Mouse (Mus musculus): ENCODE measurements around the gene Cab39l. TPM values are rescaled to one million over a fixed set of nuclear protein-coding genes. Genes with fewer than 3 reads are reported as not detected.
"Not testable (repeated sequence)": the region's sequence is repeated elsewhere in the genome, so short reads cannot be mapped to it uniquely, and the experiment has no call there.

Gene Cab39l
- total RNA-seq, 2 experiments from 2014 or later, result 10.8 to 12.1 TPM

- ATAC-seq (replicated peaks; ENCODE audit: low FRiP score, poor library complexity, severe bottlenecking), result no peak; the same call in 1 of the 2 replicates
Measured at GRCm38 (mm10) chr14:59555928-59556531, 115.3 kb downstream of the Cab39l start.

- ATAC-seq (replicated peaks; ENCODE audit: low FRiP score, poor library complexity, severe bottlenecking), result no peak
Measured at GRCm38 (mm10) chr14:59557071-59557470, 116.3 kb downstream of the Cab39l start.

GRCm38 (mm10) chr14:59557886-59558285 lies 117.1 kb downstream of the Cab39l start:
- ATAC-seq (replicated peaks; ENCODE audit: low FRiP score, poor library complexity, severe bottlenecking), result no peak

- no peak for ATAC-seq (replicated peaks; ENCODE audit: low FRiP score, poor library complexity, severe bottlenecking)
Measured at GRCm38 (mm10) chr14:59566756-59567155, 126.0 kb downstream of the Cab39l start.

- no peak for ATAC-seq (replicated peaks; ENCODE audit: low FRiP score, poor library complexity, severe bottlenecking)
Measured at GRCm38 (mm10) chr14:59576385-59576784, 135.6 kb downstream of the Cab39l start.

- ATAC-seq (replicated peaks; ENCODE audit: low FRiP score, poor library complexity, severe bottlenecking), result no peak
Measured at GRCm38 (mm10) chr14:59590614-59591013, 149.8 kb downstream of the Cab39l start.

GRCm38 (mm10) chr14:59591901-59592300 lies 151.1 kb downstream of the Cab39l start:
- no peak for ATAC-seq (replicated peaks; ENCODE audit: low FRiP score, poor library complexity, severe bottlenecking)

GRCm38 (mm10) chr14:59592593-59592992 lies 151.8 kb downstream of the Cab39l start:
- ATAC-seq (replicated peaks; ENCODE audit: low FRiP score, poor library complexity, severe bottlenecking), result no peak

- ATAC-seq (replicated peaks; ENCODE audit: low FRiP score, poor library complexity, severe bottlenecking), result no peak
Measured at GRCm38 (mm10) chr14:59594988-59595387, 154.2 kb downstream of the Cab39l start.

GRCm38 (mm10) chr14:59597398-59598259 lies 156.9 kb downstream of the Cab39l start, which contains the start of gene Cdadc1:
Gene Cdadc1, minus strand, starts transcription at chr14:59597959.
- peak; percentile 95 for ATAC-seq (replicated peaks; ENCODE audit: low FRiP score, poor library complexity, severe bottlenecking)

- ATAC-seq (replicated peaks; ENCODE audit: low FRiP score, poor library complexity, severe bottlenecking), result no peak
Measured at GRCm38 (mm10) chr14:59598260-59598627, 157.5 kb downstream of the Cab39l start.

- 0 out of 2 replicates have a peak, but pooled peaks have one; percentile 41 for ATAC-seq (replicated peaks; ENCODE audit: low FRiP score, poor library complexity, severe bottlenecking)
Measured at GRCm38 (mm10) chr14:59604002-59604645, 163.4 kb downstream of the Cab39l start.

GRCm38 (mm10) chr14:59605671-59606353 lies 165.0 kb downstream of the Cab39l start:
- peak; percentile 75 for ATAC-seq (replicated peaks; ENCODE audit: low FRiP score, poor library complexity, severe bottlenecking)

- ATAC-seq (replicated peaks; ENCODE audit: low FRiP score, poor library complexity, severe bottlenecking), result no peak
Measured at GRCm38 (mm10) chr14:59607021-59607420, 166.2 kb downstream of the Cab39l start.

- no peak for ATAC-seq (replicated peaks; ENCODE audit: low FRiP score, poor library complexity, severe bottlenecking)
Measured at GRCm38 (mm10) chr14:59612920-59613625, 172.3 kb downstream of the Cab39l start.

GRCm38 (mm10) chr14:59614149-59614548 lies 173.4 kb downstream of the Cab39l start:
- ATAC-seq (replicated peaks; ENCODE audit: low FRiP score, poor library complexity, severe bottlenecking), result not testable (repeated sequence)

- ATAC-seq (replicated peaks; ENCODE audit: low FRiP score, poor library complexity, severe bottlenecking), result no peak
Measured at GRCm38 (mm10) chr14:59616802-59617201, 176.0 kb downstream of the Cab39l start.

- no peak for ATAC-seq (replicated peaks; ENCODE audit: low FRiP score, poor library complexity, severe bottlenecking)
Measured at GRCm38 (mm10) chr14:59624326-59624885, 183.6 kb downstream of the Cab39l start.

GRCm38 (mm10) chr14:59625158-59625805 lies 184.5 kb downstream of the Cab39l start, which contains the start of gene Shisa2:
Gene Shisa2, plus strand, starts transcription at chr14:59625308.
- ATAC-seq (replicated peaks; ENCODE audit: low FRiP score, poor library complexity, severe bottlenecking), result no peak
